Mouse (Mus musculus): ENCODE measurements around the gene Cdon.

GRCm38 (mm10) chr9:35546745-35547144 is 125.8 kb downstream of the Cdon start:
- TF ChIP-seq CHD2 (IDR thresholded peaks at IDR 0.05; ENCODE audit: low read length) (no peak), ZNF384 (IDR thresholded peaks at IDR 0.05; ENCODE audit: low read depth, low read length) (no peak), CTCF (IDR thresholded peaks at IDR 0.05 in 2 of 3, conservative IDR thresholded peaks at IDR 0.05 in 1 of 3; ENCODE audit: control insufficient read depth in 1 of 3, insufficient read depth in 1 of 3, low read depth in 2 of 3, low read length in 3 of 3, poor library complexity in 1 of 3, severe bottlenecking in 1 of 3) (no peak), ETS1 (IDR thresholded peaks at IDR 0.05; ENCODE audit: low read depth, low read length) (0 out of 2 replicates have a peak, but pooled peaks have one; percentile 17), NELFE (IDR thresholded peaks at IDR 0.05; ENCODE audit: low read depth, low read length) (no peak), HCFC1 (IDR thresholded peaks at IDR 0.05; ENCODE audit: low read depth, low read length) (no peak), TAL1 (IDR thresholded peaks at IDR 0.05; ENCODE audit: low read length) (no peak), POLR2A (IDR thresholded peaks at IDR 0.05; ENCODE audit: control insufficient read depth in 1 of 2, insufficient read depth in 1 of 2, low read depth in 1 of 2, low read length in 2 of 2, poor library complexity in 1 of 2) (no peak), E2F4 (IDR thresholded peaks at IDR 0.05; ENCODE audit: borderline replicate concordance, low read depth, low read length) (no peak), RAD21 (IDR thresholded peaks at IDR 0.05; ENCODE audit: low read depth, low read length) (no peak), ZMIZ1 (IDR thresholded peaks at IDR 0.05; ENCODE audit: low read depth, low read length) (no peak), EP300 (IDR thresholded peaks at IDR 0.05; ENCODE audit: low read depth in 1 of 2, low read length in 2 of 2) (no peak; a peak in 1 of 4 replicates), SIN3A (IDR thresholded peaks at IDR 0.05; ENCODE audit: low read length) (0 out of 2 replicates have a peak, but pooled peaks have one; percentile 35)
